Mouse (Mus musculus) liver, adult 2 months (tissue): ENCODE measurements at regions not wholly inside any gene's neighbourhood (a gene's known extent, or its start where the extent isn't known, plus 50 kb on each side); places are given as distances from the start of the nearest gene placed in this dataset.

Experiments used
- DNase-seq: peaks from one replicate; pipeline ENCODE4 v3.0.0-alpha.2; 2011; ENCODE audit warnings: low read depth, low spot score; ENCODE audit errors: extremely low read depth
- H3K27ac ChIP-seq: fragments of 200-500 bp; replicated peaks from 2 replicates; pipeline ENCODE4 v1.5.1; 2012; ENCODE audit warnings: low read depth, mild to moderate bottlenecking, control low read depth, inconsistent platforms, low read length; ENCODE audit not compliant: insufficient read depth
- H3K27me3 ChIP-seq: fragments of 200-500 bp; 2 replicates; pipeline ENCODE4 v1.6.1; 2012; ENCODE audit warnings: mild to moderate bottlenecking, moderate library complexity, low read length, inconsistent platforms; ENCODE audit not compliant: control insufficient read depth, insufficient read depth
- H3K36me3 ChIP-seq: fragments of 200-500 bp; 2 replicates; pipeline ENCODE4 v1.6.1; 2012; ENCODE audit warnings: low read length, inconsistent platforms; ENCODE audit not compliant: control insufficient read depth, insufficient read depth
- H3K4me1 ChIP-seq: fragments of 200-500 bp; 2 replicates; pipeline ENCODE4 v1.6.1; 2011; ENCODE audit warnings: low read length; ENCODE audit not compliant: control insufficient read depth, insufficient read depth
- H3K4me3 ChIP-seq: fragments of 200-500 bp; 2 replicates; pipeline ENCODE4 v1.5.1; 2011; ENCODE audit warnings: low read depth, mild to moderate bottlenecking, control low read depth, low read length, moderate library complexity; ENCODE audit not compliant: insufficient read depth
- H3K79me2 ChIP-seq: fragments of 200-500 bp; 2 replicates; pipeline ENCODE4 v1.6.1; 2012; ENCODE audit warnings: inconsistent platforms, mild to moderate bottlenecking, low read length, moderate library complexity; ENCODE audit not compliant: control insufficient read depth, insufficient read depth
- H3K9ac ChIP-seq: fragments of 200-500 bp; 2 replicates; pipeline ENCODE4 v1.6.1; 2012; ENCODE audit warnings: low read depth, mild to moderate bottlenecking, control low read depth, inconsistent platforms, low read length
- CTCF ChIP-seq: fragments of 200-500 bp; IDR thresholded peaks from 2 replicates; pipeline ENCODE4 v1.5.1; 2011; ENCODE audit warnings: low read depth, low read length, control low read depth
- POLR2A ChIP-seq: fragments of 200-500 bp; IDR thresholded peaks from 2 replicates; pipeline ENCODE4 v1.6.1; 2011; ENCODE audit warnings: low read length, control low read depth; ENCODE audit not compliant: insufficient read depth; ENCODE audit errors: extremely low read depth
- WGBS: fragments of 180-500 bp; shearing (Covaris S2); methylation state at CpG from one replicate; pipeline ENCODE4 v1.1.7; 2018; 5-methylcytosine and 5-hydroxymethylcytosine counted together

GRCm38 (mm10) chr8:126665581-126666241 is 71.9 kb upstream of the Irf2bp2 start:
- 3% methylated on average over 18 of the region's 18 CpGs for WGBS
- Histone ChIP-seq H3K9ac (peak overlapping the region; percentile 46), H3K36me3 (no peaks in the 10 kb centered on the region), H3K79me2 (no peaks in the 10 kb centered on the region), H3K4me1 (peaks cover 40% of the 10 kb centered on the region), H3K4me3 (no peak overlapping the region), H3K27me3 (no peaks in the 10 kb centered on the region), H3K27ac (peak overlapping the region; percentile 81)
- TF ChIP-seq POLR2A (no peak), CTCF (no peak)
- DNase-seq, result peak; percentile 93

- Histone ChIP-seq H3K36me3 (no peaks in the 10 kb centered on the region), H3K27me3 (no peaks in the 10 kb centered on the region), H3K79me2 (no peaks in the 10 kb centered on the region), H3K9ac (no peak overlapping the region), H3K27ac (peak overlapping the region; percentile 81), H3K4me3 (no peak overlapping the region), H3K4me1 (peaks cover 40% of the 10 kb centered on the region)
- no peak for DNase-seq
- TF ChIP-seq CTCF (no peak), POLR2A (no peak)
- 78% methylated on average over 5 of the region's 5 CpGs for WGBS
Observed at GRCm38 (mm10) chr8:126664891-126665290, 71.1 kb upstream of the Irf2bp2 start.

GRCm38 (mm10) chr8:126662797-126663784 is 69.3 kb upstream of the Irf2bp2 start:
- Histone ChIP-seq H3K27me3 (no peaks in the 10 kb centered on the region), H3K4me3 (no peak overlapping the region), H3K9ac (peak overlapping the region; percentile 56), H3K36me3 (no peaks in the 10 kb centered on the region), H3K27ac (peak overlapping the region; percentile 97), H3K4me1 (peaks cover 40% of the 10 kb centered on the region), H3K79me2 (no peaks in the 10 kb centered on the region)
- no peak for TF ChIP-seq CTCF
- no peak for TF ChIP-seq POLR2A
- 51% methylated on average over 14 of the region's 14 CpGs for WGBS
- peak; percentile 37 for DNase-seq

- Histone ChIP-seq H3K4me1 (peaks cover 39% of the 10 kb centered on the region), H3K27ac (peak overlapping the region; percentile 97)
- 20% methylated on average over 5 of the region's 5 CpGs for WGBS
Observed at GRCm38 (mm10) chr8:126662151-126662550, 68.4 kb upstream of the Irf2bp2 start.

GRCm38 (mm10) chr8:126661511-126662142 is 67.8 kb upstream of the Irf2bp2 start:
- 8% methylated on average over 14 of the region's 14 CpGs for WGBS
- peaks cover 35% of the 10 kb centered on the region for H3K4me1 ChIP-seq
- no peaks in the 10 kb centered on the region for H3K27me3 ChIP-seq
- H3K27ac ChIP-seq, result peak overlapping the region; percentile 97
- peak; percentile 95 for DNase-seq
- no peaks in the 10 kb centered on the region for H3K36me3 ChIP-seq
- peak overlapping the region; percentile 9; the same call in 1 of the 2 replicates for H3K4me3 ChIP-seq
- peak overlapping the region; percentile 33 for H3K9ac ChIP-seq
- no peak for TF ChIP-seq POLR2A
- TF ChIP-seq CTCF, result no peak
- H3K79me2 ChIP-seq, result no peaks in the 10 kb centered on the region

More at GRCm38 (mm10) chr8:126662151-126662550, 68.4 kb upstream of the Irf2bp2 start:
- H3K36me3 ChIP-seq, result no peaks in the 10 kb centered on the region
- TF ChIP-seq CTCF (no peak), POLR2A (no peak)
- H3K79me2 ChIP-seq, result no peaks in the 10 kb centered on the region
- peak; percentile 39 for DNase-seq
- peak overlapping the region; percentile 9; the same call in 1 of the 2 replicates for H3K4me3 ChIP-seq
- no peaks in the 10 kb centered on the region for H3K27me3 ChIP-seq
- H3K9ac ChIP-seq, result peak overlapping the region; percentile 33
